Mouse (Mus musculus) embryo, embryonic 10 days (tissue): ENCODE measurements around the gene Ston2.
"Not testable (repeated sequence)": the region's sequence is repeated elsewhere in the genome, so short reads cannot be mapped to it uniquely, and the experiment has no call there.

Source experiments
- DNase-seq: peaks from one replicate; pipeline ENCODE4 v3.0.0-alpha.2; 2015; ENCODE audit warnings: low spot score

The Ston2 gene

DNA sequence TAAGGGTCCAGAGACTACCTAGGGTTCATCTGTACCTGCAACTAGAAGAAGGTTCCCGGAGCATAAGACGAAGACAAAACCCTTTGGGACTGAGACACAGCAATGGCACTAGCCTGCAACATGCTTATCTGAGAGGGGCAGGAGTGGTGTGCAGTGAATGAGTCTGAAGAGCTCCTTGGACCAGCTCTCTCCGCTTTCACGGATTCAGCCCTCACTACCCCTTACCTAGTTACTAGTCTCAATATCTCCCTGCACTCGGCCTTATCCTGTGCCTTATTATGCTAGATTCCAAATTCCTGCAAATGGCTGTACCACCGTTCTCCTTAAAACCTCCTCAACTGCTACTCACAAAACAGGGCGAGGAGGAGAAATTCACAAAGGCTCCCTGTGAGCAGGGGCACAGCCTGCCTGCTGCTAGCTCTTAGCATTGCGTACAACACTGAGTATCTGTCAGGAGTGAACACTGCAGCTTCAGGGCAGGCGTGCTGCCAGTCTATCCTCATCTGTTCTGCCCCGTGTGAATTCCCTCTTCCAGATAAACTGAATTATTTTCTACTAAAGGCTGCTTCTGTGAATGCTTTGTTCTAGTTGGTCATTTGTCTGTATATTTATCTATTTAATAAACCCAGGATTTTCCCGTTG is 38.5 kb downstream of the Ston2 start:
- DNase-seq = no peak

DNA sequence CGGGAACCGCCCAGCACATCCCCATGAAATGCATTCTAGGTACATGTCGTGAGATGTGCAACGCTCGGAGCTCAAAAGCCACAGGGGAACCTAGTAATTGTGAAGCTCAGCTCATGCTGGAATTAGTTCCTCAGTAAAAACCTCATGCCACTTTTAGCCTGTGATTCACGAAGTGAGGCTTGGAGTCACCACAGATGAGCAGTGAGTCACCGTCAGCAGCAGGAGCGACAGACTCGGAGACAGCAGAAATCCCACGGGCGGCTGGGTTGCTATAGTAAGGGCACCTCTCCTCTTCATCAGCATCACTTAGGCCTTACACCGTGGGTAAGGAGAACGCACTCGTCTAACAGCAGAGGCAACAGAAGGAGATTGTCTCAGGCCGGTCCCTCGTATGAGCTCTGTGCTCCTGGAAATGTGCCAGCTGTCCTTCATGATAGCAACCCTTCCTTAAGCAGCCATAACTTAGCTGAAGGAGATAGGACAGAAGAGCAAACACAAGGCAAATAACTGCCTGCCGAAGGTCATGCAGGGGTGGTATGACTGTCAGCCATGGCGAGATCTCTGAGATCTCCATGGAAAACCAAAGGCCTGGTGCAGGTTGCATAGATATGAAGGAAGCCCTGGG is 39.8 kb downstream of the Ston2 start:
- DNase-seq = no peak

DNA sequence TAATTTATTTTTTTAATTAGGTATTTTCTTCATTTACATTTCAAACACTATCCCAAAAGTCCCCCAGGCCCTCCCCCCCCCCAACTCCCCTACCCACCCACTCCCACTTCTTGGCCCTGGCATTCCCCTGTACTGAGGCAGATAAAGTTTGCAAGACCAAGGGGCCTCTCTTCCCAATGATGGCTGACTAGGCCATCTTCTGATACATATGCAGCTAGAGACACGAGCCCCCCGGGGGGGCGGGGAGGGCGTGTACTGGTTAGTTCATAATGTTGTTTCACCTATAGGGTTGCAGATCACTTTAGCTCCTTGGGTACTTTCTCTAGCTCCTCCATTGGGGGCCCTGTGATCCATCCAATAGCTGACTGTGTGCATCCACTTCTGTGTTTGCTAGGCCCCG is 41.3 kb downstream of the Ston2 start:
- not testable (repeated sequence) for DNase-seq

DNA sequence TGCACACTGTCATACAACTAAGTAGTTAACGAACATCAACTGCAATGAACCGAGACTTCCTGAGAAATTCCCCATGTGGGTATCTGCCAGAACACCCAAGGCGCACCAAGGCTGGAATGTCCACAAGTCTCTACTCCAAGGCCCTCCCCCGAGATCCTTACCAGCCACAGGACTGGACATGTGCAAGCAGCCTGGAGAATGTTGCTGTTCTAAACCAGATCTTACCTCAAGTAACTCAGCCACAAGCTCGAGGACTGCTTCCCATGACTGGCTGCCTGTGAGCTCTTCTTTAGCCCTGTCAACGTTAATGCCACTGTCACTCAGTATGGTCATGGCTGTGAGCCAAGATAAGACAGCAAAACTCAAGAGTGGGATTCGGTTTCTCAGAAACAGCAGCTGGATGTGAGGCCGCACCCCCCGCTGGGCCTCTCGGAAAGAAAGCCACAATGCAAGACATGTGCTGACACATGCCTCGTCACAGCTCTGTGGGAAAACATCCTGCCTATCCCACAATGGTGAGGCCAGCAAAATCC is 42.4 kb downstream of the Ston2 start:
- peak; percentile 55 for DNase-seq

DNA sequence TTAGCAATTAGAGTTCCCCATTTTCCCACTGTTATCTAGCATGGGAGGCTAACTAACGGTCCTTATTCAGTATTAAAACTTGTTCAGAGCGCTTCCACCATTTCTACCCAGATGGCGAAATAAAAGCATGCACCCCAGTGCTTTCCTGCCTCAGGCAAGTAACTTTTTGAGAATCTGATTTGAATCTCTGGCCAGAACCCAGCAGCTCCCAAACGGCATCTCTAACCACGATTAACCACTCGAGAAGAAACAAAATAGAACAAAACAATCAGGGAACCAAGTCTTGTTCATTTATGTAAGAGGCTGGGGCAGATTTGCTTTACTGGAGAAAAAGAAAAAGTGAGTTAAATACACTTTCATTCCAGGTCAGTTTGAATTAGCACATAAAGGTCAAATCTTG is 44.1 kb downstream of the Ston2 start:
- no peak for DNase-seq

DNA sequence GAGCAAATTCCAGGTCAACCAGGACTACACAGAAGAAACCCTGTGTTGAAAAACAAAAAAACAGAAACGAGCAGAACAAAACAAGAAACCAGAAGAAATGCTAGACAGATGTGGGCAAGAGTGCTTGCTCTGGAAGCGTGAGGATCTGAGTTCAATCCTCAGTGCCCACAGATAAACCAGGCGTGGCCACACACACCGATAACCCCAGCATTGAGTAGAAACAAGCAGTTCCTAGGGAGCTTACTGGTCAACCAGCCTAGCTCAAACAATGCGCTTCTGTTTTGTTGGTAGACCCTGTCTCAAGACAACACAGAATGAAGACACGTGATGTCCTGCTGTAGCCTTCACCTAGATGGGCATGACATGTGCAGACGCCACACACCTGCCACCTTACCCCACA is 45.3 kb downstream of the Ston2 start:
- no peak for DNase-seq

DNA sequence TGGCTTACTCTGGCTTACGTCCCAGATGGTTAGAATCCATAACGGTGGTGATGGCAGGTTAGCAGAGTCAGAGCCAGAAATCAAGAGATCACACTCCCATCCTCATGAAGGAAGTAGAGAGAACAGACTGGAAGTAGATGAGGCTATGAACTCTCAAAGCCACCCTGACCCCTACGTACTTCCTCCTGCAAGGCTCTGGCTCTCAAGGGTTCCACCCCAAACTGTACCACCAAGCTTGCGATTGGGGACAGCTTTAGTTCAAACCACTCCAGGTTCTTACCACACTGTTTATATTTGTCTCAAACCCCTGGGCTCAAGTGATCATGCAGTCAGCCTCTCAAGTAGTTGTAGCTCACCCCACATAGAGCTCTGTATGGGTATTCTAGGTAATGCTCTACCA is 49.8 kb downstream of the Ston2 start:
- DNase-seq = no peak

DNA sequence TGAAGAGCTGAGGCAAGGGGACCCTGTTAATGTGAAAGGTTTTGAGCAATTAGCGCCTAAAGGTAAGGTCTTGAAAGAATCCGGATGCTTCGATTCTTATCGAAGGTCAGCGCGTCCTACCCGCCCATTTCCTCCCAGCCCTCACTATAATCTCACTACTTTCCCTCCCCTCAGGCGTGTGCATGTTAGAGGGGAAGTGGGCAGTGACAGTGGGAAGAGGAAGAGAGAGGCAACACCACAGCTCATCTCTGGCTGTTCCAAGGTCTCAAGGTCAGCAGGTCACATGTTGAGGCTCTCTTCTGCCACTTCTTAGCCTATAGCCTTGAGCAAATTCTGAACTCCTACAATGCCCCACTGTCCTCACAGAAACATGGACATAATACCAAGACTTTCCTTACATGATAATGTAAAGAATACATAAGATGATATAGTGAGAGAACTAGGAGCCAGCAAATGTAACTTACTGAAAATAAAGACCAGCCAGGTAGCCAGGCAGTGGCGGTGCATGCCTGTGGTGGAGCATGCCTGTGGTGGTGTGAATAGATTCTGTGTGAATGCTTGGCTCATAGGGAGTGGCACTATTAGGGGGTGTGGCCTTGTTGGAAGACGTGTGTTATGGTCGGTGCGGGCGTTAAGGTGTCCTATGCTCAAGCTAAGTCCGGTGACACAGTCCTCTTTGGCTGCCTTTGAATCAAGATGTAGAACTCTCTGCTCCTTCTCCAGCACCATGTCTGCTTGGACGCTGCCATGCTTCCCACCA is 51.8 kb downstream of the Ston2 start:
- DNase-seq = no peak

DNA sequence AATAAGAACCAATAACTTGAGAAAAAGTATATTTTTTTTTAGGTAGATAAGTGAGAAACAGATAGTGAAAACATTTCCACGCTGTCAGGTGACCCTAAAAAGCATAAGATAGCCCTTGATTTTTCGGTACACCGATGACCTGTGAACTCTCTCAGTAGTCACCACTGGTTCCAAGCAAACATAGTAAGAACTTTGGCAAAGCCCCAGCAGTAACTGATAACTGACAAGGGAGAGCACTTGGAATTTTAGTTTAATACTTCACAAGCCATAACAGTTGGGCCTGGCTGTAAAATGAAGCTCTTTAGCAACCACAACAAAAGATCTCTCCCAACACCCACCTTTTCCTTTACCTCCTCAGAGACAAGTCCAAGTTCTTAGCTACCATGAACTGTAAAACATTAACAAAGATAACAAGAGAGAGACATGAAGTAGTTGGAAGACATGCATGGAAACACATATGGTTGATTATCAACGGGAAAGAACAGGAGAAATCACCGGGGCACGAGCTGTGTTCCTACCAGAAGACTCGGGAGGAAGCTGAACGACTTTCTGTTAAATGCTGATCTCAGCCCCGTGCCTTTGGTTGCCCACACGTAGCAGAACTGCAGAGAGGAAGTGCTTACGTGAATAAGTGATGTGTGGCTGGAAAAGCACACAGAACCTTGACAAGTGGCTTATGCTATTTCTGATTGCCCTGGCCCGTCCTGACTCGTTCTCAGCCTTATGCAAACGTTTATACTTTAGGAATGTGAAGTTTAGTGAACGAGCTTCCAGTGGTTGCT is 53.8 kb downstream of the Ston2 start:
- no peak for DNase-seq

DNA sequence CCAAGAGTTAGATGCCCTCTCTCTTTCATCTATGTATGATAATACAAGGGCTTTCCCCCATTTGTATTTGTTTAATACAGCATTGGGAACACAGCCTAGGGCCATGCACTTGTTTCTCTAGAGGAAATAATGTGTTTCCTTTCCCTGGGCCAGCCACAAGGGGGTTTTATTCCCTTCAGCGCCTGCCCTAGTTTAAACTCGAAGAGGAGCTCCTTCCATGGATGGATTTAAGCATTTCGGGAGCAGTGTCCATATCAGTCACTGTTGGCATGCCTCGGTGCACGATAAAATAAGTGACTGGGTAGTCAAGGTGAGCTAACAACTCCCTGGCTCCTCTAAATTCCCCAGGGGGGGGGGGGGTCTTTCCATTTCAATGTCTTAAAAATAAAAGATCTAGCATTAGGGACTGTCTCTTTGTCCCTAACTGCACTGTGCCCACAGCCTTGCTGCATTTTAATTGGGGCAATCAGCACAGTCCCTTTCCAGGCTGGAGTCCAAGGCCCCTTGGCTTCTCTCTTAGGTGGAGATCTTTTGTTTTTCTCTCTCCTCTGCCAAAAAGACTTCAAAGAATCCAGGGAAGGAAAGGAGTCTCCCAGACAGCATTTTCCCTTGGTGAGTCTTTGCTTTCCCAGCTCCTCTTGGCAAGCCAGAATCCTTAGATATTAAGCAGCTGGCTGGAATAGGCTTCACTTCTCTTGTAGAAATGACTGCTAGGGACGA is 55.3 kb downstream of the Ston2 start:
- no peak for DNase-seq

DNA sequence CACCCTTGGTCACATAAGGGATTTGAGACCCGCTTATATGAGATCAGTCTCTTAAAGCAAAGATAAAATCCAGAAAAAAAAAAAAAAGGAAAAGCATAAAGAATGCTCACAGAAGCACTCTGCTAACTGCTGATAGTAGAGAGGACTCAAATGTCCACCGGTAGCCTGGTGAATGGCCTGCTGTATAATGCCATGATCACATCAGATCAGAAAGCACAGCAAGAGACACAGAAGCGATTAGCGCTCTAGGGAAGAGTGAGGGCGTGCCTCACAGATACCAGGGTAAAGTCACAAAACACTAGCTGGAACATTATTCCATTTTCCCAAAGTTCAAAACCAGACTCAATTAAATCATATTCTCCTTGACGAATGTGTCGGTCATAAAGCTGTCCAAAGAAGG is 62.0 kb downstream of the Ston2 start:
- no peak for DNase-seq

DNA sequence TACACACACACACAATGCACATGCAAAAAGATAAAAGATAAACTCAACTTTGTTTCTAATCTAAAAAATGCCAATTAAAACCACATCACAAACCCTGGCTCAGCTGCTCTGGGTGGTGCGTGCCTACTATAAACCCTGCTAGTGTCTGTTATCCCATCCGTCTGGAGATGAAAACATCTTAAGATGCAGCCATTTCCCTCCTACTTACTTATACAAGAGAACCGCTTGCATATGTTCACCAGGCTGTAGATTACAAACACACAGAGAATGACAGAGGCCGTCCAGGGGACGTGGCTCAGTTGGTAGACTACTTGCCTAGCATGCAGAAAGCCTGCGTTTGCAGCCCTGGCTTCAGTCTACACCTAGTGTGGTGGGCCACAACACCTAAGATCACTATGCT is 64.3 kb downstream of the Ston2 start:
- DNase-seq = no peak

DNA sequence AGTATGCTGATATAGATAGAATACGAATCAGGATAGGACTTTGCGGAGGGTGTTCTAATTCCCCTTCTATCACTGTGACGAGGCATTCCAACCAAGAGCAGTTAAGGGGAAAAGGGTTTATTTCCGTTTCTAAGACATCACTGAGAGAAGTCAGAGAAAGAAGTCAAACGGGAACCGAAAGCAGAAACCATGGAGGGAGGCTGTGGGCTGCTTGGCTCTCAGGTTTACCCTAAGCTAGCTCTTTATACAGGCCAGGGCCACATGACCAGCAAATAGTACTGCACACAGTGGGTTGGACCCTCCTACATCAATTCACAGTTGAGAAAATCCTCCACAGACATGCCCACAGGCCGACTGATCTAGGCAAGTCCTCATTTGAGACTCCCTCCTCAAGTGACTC is 69.1 kb downstream of the Ston2 start:
- no peak for DNase-seq

DNA sequence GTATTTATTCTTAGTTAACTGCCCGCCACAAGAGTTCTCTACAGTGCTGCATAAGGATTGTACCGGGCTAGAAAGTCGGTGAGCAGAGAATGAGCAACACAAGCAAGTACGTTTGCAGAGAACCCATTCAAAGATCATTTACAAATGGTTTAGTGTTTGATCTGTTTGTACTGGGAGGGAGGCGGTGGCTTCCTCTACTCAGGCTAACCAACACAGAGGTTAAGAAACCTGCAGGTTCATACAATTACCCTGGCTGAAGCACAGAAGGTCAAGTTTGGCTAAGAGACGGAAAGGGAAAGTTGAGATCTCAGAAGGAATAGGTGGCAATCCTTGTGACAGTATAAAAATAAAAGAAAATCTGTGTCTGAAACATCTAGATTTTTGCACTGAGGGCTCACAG is 72.5 kb downstream of the Ston2 start:
- DNase-seq = no peak

DNA sequence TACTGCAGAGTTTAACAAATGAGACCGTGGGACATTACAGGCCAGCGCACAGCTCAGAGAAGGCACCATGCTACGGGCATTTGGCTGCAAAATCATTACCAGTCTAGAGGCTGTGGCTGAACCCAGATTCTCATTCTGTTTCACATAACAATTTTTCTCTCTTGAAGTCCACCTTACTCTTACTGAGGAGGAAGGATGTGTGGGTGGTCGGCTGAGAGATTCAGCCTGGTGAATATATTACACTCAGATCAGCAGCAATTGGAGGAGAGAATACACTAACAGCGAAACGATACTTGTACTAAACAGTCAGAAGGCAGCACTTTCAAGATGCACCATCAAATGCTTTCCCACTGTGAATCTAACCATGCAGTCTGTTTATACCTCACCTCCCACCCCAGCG is 74.8 kb downstream of the Ston2 start:
- no peak for DNase-seq

DNA sequence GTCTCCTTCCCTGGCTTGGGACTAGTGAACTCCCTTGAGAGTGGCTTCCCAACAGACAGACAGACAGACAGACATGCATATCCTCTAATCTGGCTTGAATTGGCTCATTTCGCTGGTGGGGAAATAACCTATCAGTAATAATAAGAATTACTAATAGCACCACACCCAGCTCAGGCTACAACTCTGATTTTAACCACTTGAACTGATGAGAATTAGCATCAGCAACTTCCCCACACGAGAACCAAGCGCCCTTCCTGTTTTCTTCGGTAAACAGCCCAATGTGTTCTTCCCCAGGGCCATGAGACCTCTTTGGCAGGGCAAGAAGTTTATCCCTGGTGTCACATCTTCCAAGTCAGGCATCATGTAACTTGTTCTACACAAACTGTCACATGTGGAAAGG is 76.5 kb downstream of the Ston2 start:
- no peak for DNase-seq

DNA sequence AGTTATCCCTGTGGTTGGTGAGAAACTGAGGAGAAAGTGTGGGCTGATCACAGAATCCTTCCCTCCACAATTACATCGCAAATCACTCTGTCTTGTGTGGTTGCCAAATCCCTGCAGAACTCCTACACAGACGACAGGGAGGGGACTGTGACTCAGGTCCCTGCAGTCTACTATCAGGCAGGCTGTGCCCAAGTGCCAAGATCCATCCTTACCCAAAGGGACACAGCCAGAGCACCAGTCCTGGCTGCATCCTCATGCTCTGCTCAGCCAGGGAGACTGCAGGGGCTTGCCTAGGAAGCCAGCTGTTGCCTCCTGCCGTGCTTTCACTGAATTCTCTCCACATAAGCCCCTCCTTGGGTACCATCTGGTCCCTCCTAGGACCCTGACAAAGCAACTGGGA is 77.3 kb downstream of the Ston2 start:
- DNase-seq = peak; percentile 8

DNA sequence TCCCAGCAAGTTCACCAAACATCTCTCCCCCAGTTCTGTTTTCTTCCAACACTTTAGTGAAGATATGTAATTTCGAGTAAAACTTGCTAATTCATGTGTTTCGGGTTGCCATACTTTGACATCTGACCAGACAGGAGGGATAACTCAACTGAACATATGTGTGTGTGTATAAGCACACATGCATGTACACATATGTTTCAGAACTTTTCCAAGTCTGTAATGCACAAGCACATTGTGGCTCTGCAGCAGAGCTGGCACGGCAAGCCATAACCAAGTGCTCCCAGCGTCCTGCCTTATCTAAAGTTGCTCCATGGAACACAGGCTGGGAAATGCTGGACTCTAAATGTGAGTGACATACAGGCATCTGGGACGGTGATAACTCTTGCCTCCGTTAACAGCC is 78.6 kb downstream of the Ston2 start:
- no peak for DNase-seq

DNA sequence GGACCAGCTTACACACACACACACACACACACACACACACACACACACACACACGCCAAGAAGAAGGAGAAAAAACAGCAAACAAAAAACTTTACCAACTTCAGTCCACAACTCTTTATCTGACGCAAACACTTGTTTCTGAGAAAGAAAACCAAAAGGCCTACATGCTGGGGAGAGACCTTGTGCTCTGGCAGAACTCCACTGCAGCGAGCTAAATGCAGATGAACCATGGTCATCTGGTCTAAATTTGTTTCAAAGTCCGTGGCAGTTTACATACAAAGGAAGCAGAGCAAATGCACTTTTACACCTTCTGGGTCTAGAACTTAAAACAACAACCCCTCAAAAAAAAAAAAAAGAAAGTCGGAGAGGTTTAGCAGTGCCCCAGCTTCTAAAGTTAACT is 79.0 kb downstream of the Ston2 start:
- no peak for DNase-seq

DNA sequence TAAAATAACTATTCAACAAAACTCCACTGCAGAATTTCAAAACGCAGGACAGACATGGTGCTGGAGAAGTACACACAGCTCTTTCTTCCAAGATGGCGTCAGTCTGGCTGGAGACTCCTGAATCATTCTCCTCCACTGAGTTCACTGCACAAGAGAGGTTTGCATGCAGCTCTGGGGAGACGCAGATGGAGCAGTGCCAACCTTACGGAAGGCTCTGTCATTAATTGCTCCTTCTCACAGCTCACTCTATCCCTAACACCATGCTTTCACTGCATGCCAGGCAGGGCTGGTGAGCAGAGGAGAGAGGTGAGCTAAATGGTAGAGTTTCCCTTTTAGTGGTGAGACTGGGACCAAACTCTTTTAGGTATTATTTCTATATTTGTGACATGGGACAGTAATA is 80.4 kb downstream of the Ston2 start:
- no peak for DNase-seq

DNA sequence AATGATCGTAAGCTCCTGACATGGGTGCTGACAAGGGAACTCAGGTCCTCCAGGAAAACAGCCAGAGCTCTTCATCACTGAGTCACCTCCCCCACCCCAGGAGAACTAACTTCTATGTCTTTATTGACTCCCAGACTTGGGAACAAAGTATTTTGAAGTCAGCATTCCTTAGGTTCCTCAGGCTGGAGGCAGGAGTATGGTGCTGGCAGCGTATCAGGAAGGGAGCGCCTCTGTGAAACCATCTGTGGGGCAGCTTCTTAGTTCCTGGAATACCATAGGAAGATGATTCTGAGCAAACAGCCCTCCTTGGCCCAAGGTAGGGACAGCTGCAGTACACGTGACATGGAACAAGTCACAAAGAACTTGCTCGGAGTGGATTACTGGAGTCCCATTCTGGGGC is 84.7 kb downstream of the Ston2 start:
- DNase-seq = no peak

DNA sequence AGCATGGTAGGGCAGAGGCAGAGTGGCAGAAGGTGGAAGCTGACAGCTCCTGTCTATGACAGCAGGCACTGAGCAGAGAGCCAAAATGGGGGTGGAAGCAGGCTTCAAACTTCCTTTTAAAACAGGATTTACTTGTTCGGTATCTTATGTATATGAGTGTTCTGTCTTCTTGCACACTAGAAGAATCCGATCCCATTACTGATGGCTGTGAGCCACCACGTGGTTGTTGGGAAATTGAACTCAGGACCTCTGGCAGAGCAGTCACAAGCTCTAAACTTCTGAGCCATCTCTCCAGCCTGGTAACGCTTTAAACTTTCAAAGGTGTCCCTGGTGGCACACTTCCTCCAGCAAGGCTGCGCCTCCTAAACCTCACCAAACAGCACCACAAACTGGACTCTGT is 85.4 kb downstream of the Ston2 start:
- no peak for DNase-seq
